Mouse (Mus musculus) ovary, postnatal 10 days (tissue): ENCODE data around the gene Etv3.

Source experiments
- DNase-seq: peaks from one replicate; pipeline ENCODE4 v3.0.0; 2022; ENCODE audit warnings: low spot score

The Etv3 gene

DNA sequence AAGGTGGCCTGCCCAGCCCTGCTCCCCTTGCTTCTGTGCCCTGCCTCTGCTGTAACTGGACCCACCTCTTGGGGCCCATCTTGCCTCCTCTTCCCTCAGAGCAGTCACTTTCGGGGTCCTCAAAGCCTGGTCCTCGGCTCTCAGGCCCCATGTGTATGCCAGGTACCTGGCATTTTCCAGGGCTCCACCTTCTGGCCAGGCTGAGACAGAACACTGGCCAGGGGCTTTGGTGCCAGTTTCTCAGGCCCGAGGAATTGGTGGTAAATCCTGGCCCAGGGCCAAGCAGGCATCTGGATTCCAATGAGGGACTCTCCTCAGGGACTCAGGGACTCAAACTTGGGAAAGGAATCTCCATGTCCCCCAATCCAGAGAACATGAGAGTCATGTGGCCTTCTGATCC, 34.9 kb downstream of the Etv3 start:
- no peak for DNase-seq

DNA sequence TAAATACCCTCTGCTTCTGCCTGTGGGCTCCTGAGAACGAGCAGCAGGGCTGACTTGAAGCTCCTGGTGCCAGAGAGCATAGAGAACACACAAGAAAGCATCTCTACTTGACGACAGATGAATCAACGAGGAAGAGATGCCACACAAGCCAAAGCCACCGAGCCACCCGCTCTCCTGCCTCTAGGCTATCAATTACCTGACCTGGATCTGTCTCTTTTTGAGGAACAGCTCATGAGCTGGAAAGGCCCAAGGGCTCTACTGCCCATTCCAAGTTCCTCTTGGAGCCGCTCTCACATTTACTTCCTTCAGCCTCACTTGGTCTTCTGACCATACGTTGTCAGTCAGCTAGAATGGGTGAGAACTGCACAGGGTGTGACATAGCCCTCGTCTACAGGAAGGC, 36.2 kb downstream of the Etv3 start:
- no peak for DNase-seq

DNA sequence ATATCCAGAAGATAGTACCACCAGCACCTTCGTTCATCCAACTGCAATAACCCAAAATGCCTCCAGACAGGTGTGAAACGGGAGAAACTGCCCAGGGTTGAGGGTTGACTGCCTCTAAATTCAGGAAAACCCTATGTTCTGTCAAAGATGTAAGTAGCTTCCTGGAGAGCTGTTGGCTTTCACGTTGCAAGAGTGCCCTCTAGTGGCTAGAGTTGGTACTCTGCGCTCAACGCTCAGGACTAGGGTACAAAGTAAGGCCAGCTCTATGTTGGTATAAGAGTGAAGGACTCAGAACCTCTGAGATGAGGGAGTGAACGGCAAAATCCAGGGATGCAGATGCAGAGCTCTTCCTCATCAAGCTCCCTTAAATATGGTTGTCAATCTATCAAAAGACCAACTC, 37.2 kb downstream of the Etv3 start:
- DNase-seq: peak; percentile 74

DNA sequence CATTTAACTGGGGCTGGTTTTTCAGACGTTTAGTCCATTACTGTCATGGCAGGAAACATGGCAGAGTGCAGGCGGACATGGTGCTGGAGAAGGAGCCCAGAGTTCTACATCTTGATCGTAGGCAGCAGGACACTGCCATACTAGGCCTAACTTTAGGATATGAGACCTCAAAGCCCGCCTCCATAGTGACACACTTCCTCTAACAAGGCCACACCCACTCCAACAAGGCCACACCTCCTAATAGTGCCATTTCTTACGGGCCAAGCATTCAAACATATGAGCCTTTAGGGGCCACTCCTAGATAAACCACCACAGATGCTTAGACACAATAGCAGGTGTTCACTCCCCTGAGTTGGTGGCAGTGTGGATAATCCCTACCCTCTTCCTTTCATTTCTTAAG, 38.3 kb downstream of the Etv3 start:
- no peak for DNase-seq

DNA sequence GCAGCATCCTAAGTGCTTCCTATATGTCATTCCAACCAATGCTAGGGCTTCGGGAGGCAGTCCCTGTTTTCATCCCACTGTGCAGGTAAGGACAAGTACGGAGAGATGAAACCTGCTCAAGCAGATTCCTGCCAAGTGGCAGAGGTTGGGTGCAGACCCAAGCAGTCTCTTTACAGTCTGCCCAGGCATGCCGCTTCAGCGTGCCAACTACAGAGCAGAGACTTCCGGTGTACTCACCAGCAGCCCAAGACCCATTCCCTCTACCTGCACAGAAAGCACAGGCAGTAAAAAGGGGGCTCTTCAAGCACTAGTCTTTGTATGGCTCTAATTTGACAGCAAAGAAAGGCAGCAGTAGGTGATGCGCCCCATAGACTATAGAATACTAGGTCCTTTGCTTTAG, 40.4 kb downstream of the Etv3 start:
- no peak for DNase-seq

DNA sequence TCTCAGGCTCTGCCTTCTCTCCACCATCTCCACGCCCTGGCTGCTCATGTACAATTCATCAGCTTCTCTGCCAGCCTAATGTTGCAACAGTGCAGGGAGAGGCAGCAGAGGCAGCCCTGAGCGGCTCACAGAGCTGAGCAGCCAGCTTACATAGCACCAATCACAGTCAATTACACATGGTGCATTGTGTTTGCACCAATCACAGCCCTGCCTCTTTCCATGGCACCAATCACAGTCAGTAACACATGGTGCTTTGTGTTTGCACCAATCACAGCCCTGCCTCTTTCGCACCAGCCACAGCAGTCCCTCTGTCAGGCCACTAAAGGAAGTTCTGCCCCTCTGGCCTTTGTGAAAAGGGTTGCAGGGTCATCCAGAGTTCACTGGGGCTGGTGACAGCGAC, 40.9 kb downstream of the Etv3 start:
- no peak for DNase-seq

DNA sequence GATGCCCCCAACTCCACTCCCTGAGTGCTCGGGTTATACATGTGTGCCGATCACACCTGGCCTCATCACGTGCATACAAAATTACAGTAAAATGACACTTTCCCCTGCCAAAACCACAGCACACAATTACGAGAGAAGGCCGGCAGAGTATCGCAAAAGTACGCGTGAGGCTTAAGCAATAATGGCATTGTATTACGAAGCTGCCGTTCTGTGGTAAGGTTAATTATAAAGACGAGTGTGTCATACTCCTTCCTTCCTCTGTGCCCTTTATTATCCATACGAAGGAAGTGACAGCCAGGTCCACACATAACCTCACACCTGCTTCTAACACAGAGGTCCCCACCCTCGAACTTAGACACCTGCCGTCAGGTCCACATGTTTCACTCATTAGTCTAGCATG, 42.3 kb downstream of the Etv3 start:
- no peak for DNase-seq

DNA sequence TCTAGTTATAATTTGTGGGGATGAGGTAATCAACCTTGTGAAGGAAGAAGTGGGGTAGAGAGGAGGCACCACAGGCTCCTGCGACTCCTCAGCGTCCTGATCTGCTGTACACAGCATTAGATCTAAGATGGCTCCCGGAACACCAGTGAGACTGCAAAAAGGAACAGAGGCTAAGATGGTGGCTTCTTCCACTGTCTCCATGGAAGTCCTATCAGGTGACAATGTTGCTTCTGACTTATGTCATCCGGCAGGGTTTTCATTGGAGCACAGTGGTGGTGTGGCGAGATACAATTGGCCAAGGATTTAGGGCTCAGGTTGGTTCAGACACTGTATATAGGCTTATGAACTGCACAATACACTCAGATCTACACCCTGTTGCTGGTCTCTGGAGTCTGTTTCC, 43.5 kb downstream of the Etv3 start:
- no peak for DNase-seq

DNA sequence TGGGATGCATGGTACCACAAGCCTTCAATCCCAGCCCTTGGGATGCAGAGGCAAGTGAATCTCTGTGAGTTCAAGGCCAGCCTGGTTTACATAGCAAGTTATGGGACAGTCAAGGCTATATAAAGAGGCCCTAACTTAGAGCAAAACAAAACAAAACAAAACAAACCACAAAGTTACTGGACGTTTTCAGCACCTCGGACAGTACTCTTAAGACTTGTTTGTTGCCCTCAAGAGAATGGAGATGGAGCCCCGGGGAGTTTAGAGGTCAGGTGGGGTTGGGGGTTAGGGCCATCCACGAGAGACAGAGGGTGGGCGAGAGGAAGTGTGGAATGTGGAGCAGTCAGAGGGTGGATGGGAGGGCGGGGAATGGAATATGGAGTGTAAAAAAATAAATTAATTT, 50.6 kb downstream of the Etv3 start:
- DNase-seq: no peak

DNA sequence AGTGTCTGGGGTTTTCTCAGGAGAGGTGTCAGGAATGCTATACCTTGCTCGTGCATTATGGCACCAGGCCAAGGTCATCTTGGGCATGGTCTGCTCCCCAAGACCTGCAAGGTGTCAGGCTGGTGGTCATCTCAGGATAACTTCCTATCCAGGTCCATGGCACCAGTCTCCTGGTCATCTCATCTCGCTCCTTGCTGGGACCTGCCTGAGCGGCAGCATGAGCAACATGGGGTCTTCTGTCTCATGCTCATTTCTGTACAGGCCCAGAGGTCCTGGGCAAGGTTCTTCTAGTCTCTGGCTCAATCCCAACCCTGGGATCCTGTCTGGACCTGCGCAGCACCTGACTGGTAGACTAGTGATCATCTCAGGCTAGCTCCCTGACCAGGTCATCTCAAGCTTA, 57.1 kb downstream of the Etv3 start:
- no peak for DNase-seq
